29 mouse cellular contexts compared by ENCODE assay signal in genomic region chr17:48341947-48342346, GRCm38 (mm10). TPM values are rescaled to one million over a fixed set of nuclear protein-coding genes. Genes with fewer than 3 reads are reported as not detected.
DNase-seq lines count a peak whose midpoint lies in the region; ATAC-seq and TF ChIP-seq lines count a peak whose summit lies in the region.
"Had no signal": no experiment of that assay in that cellular context is flagged by ENCODE, and none has a peak within 500 bp of the region (broad histone marks: within the 10 kb centered on the region; RNA-seq: fewer than 3 reads in every experiment).

No protein-coding gene starts in this region.

- no peak overlapping the region for H3K9ac ChIP-seq in intestine, embryonic 16.5 days (ENCODE audit: low read depth, low read length)
- H3K9ac ChIP-seq in intestine, postnatal 0 days (ENCODE audit: low read depth, low read length) = no peak overlapping the region
- H3K9ac ChIP-seq in liver, postnatal 0 days (replicated peaks) = no peak overlapping the region
- H3K9ac ChIP-seq: embryonic facial prominence, embryonic 13.5 days; hindbrain, embryonic 12.5 days; midbrain, embryonic 13.5 days; neural tube, embryonic 13.5 days had no signal

- no peak overlapping the region for H3K4me3 ChIP-seq in intestine, embryonic 16.5 days (ENCODE audit: low read length)
- H3K4me3 ChIP-seq in intestine, postnatal 0 days (ENCODE audit: low read depth, low read length) = no peak overlapping the region
- no peak overlapping the region; the same call in 1 of the 2 replicates for H3K4me3 ChIP-seq in G1E (ENCODE audit: low read depth, low read length)
- no peak overlapping the region for H3K4me3 ChIP-seq in liver, postnatal 0 days (ENCODE audit: low read depth, low read length)
- H3K4me3 ChIP-seq: embryonic facial prominence, embryonic 13.5 days; hindbrain, embryonic 12.5 days; layer of hippocampus, adult 2 months; midbrain, embryonic 13.5 days; neural tube, embryonic 13.5 days had no signal

- 0 out of 2 replicates have a peak, but pooled peaks cover 5% of the 10 kb centered on the region for H3K4me1 ChIP-seq in intestine, embryonic 16.5 days (ENCODE audit: control insufficient read depth, insufficient read depth, low read length)
- no peaks in the 10 kb centered on the region for H3K4me1 ChIP-seq in intestine, postnatal 0 days (replicated peaks; ENCODE audit: control insufficient read depth, insufficient read depth, low read length)
- peaks cover 42% of the 10 kb centered on the region for H3K4me1 ChIP-seq in G1E (ENCODE audit: insufficient read depth, low read depth, low read length)
- H3K4me1 ChIP-seq in liver, postnatal 0 days (ENCODE audit: insufficient read depth) = no peaks in the 10 kb centered on the region
- H3K4me1 ChIP-seq: embryonic facial prominence, embryonic 13.5 days; hindbrain, embryonic 12.5 days; midbrain, embryonic 13.5 days; neural tube, embryonic 13.5 days had no signal

- no peak overlapping the region for H3K27ac ChIP-seq in intestine, embryonic 16.5 days (ENCODE audit: low read length)
- H3K27ac ChIP-seq in intestine, postnatal 0 days (ENCODE audit: low read depth, low read length) = no peak overlapping the region
- H3K27ac ChIP-seq in liver, postnatal 0 days (ENCODE audit: low read depth) = no peak overlapping the region
- H3K27ac ChIP-seq: embryonic facial prominence, embryonic 13.5 days; hindbrain, embryonic 12.5 days; layer of hippocampus, adult 2 months; midbrain, embryonic 13.5 days; neural tube, embryonic 13.5 days had no signal

- peak; percentile 24; the same call in 1 of the 2 replicates for TF ChIP-seq EP300 in liver, postnatal 0 days (IDR thresholded peaks at IDR 0.05; ENCODE audit: low read depth)

- H3K4me2 ChIP-seq in intestine, embryonic 16.5 days (ENCODE audit: low read depth, low read length) = no peak overlapping the region
- no peak overlapping the region for H3K4me2 ChIP-seq in intestine, postnatal 0 days (replicated peaks; ENCODE audit: low read depth)
- H3K4me2 ChIP-seq in liver, postnatal 0 days (ENCODE audit: low read depth, low read length) = no peak overlapping the region
- H3K4me2 ChIP-seq: embryonic facial prominence, embryonic 13.5 days; hindbrain, embryonic 12.5 days; midbrain, embryonic 13.5 days; neural tube, embryonic 13.5 days had no signal

- TF ChIP-seq CTCF in intestine, postnatal 0 days (IDR thresholded peaks at IDR 0.05; ENCODE audit: low read depth) = no peak
- no peak for TF ChIP-seq CTCF in G1E (IDR thresholded peaks at IDR 0.05; ENCODE audit: low read depth, low read length)
- no peak for TF ChIP-seq CTCF in liver, postnatal 0 days (IDR thresholded peaks at IDR 0.05; ENCODE audit: low read depth)

- H3K27me3 ChIP-seq in intestine, embryonic 16.5 days (replicated peaks; ENCODE audit: control insufficient read depth, insufficient read depth, low read length) = no peaks in the 10 kb centered on the region
- no peaks in the 10 kb centered on the region for H3K27me3 ChIP-seq in intestine, postnatal 0 days (replicated peaks; ENCODE audit: control insufficient read depth, insufficient read depth, low read length)
- 0 out of 2 replicates have a peak, but pooled peaks cover 6% of the 10 kb centered on the region for H3K27me3 ChIP-seq in G1E (ENCODE audit: insufficient read depth, low read length)
- no peaks in the 10 kb centered on the region for H3K27me3 ChIP-seq in liver, postnatal 0 days (ENCODE audit: insufficient read depth, low read length)
- H3K27me3 ChIP-seq: embryonic facial prominence, embryonic 13.5 days; hindbrain, embryonic 12.5 days; midbrain, embryonic 13.5 days; neural tube, embryonic 13.5 days had no signal

- no peaks in the 10 kb centered on the region for H3K36me3 ChIP-seq in intestine, embryonic 16.5 days (ENCODE audit: control insufficient read depth, insufficient read depth, low read length)
- H3K36me3 ChIP-seq in intestine, postnatal 0 days (ENCODE audit: control insufficient read depth, insufficient read depth) = no peaks in the 10 kb centered on the region
- no peaks in the 10 kb centered on the region for H3K36me3 ChIP-seq in G1E (replicated peaks)
- H3K36me3 ChIP-seq in liver, postnatal 0 days (replicated peaks; ENCODE audit: insufficient read depth, low read length) = no peaks in the 10 kb centered on the region
- H3K36me3 ChIP-seq: embryonic facial prominence, embryonic 13.5 days; hindbrain, embryonic 12.5 days; midbrain, embryonic 13.5 days; neural tube, embryonic 13.5 days had no signal

- peak; percentile 31 for DNase-seq in G1E (ENCODE audit: low spot score)
- no peak for DNase-seq in liver, postnatal 0 days
- DNase-seq in left cerebral cortex, adult 8-10 months (ENCODE audit: low spot score in 2 of 2) = no peak
- DNase-seq in kidney, postnatal 36 days = no peak
- DNase-seq in urinary bladder, postnatal 4 days (ENCODE audit: low spot score in 2 of 2) = no peak
- DNase-seq: adrenal gland, adult 2 months; cerebellum, adult 11 months; cerebellum, adult 9-11 months; gastrocnemius, postnatal 10 days; kidney, adult 11 months; kidney, postnatal 14 days; left cerebral cortex, postnatal 4 days; lung, adult 2 months; lung, postnatal 10 days; right cerebral cortex, postnatal 25 days; thymus, postnatal 14 days had no signal

- 58% methylated on average over 3 of the region's 3 CpGs for WGBS in intestine, embryonic 16.5 days
- 43% methylated on average over 3 of the region's 3 CpGs for WGBS in intestine, postnatal 0 days
- whole genome bisulfite sequencing in liver, postnatal 0 days (ENCODE audit: insufficient replicate concordance) = 25% methylated on average over 3 of the region's 3 CpGs

- no peaks in the 10 kb centered on the region for H3K9me3 ChIP-seq in intestine, embryonic 16.5 days (ENCODE audit: control insufficient read depth, low read length)
- H3K9me3 ChIP-seq in intestine, postnatal 0 days (ENCODE audit: control insufficient read depth) = no peaks in the 10 kb centered on the region
- H3K9me3 ChIP-seq in G1E (replicated peaks) = no peaks in the 10 kb centered on the region
- no peaks in the 10 kb centered on the region for H3K9me3 ChIP-seq in liver, postnatal 0 days (ENCODE audit: low read length)
- H3K9me3 ChIP-seq: embryonic facial prominence, embryonic 13.5 days; hindbrain, embryonic 12.5 days; midbrain, embryonic 13.5 days; neural tube, embryonic 13.5 days had no signal

- 0 out of 2 replicates have a peak, but pooled peaks have one; percentile 39 for ATAC-seq in intestine, embryonic 16.5 days
- no peak for ATAC-seq in intestine, postnatal 0 days
- ATAC-seq in G1E (ENCODE audit: extremely low read depth, insufficient number of reproducible peaks, low FRiP score, poor library complexity, severe bottlenecking) = peak; percentile 93
- ATAC-seq in common myeloid progenitor, adult 5-6 weeks (replicated peaks; ENCODE audit: low read depth, poor library complexity, severe bottlenecking) = peak; percentile 53
- ATAC-seq in liver, postnatal 0 days = no peak
- ATAC-seq: activated CD4-positive, CD25-positive, alpha-beta regulatory T cell, adult 4 months; forebrain, embryonic 16.5 days; midbrain, embryonic 13.5 days had no signal

RNA-seq across cellular contexts. Expression of gene Trem2, which starts 4.3 kb away (rescaled TPM):
- polyA plus RNA-seq in intestine, embryonic 16.5 days (2015; fragmentation: Nextera tagmentation; extraction: Ambion mirVana) = 4.4 and 5.1 TPM in 2 replicates
- polyA plus RNA-seq in intestine, postnatal 0 days (2015; fragmentation: Nextera tagmentation; extraction: Ambion mirVana) = 3.2 and 3.4 TPM in 2 replicates
- total RNA-seq in G1E (2014; fragmentation: Nextera tagmentation) (0.44 and 2.3 TPM in 2 replicates), G1E (2017) (0.60 and 0.87 TPM in 2 replicates)
- 1.0 and 1.3 TPM in 2 replicates for polyA plus RNA-seq in G1E (2012)
- not detected in 2 replicates for total RNA-seq in common myeloid progenitor, adult 5-6 weeks (2017)
- polyA plus RNA-seq in liver, postnatal 0 days (2015; fragmentation: Nextera tagmentation; extraction: Ambion mirVana) = 5.6 and 6.3 TPM in 2 replicates
- 100 to 1,000 TPM in 1 of 4 experiments, 10 to 100 TPM in 3; 12.6 to 115 (median 56.3) TPM for total RNA-seq in left cerebral cortex, adult 8-10 months (2022)
- polyA plus RNA-seq: activated CD4-positive, CD25-positive, alpha-beta regulatory T cell, adult 4 months had no signal

RNA-seq across cellular contexts. Expression of gene Treml1, which starts 17.8 kb away (rescaled TPM):
- polyA plus RNA-seq in intestine, embryonic 16.5 days (2015; fragmentation: Nextera tagmentation; extraction: Ambion mirVana) = 0.44 and 0.98 TPM in 2 replicates
- 0.12 and 0.23 TPM in 2 replicates for polyA plus RNA-seq in intestine, postnatal 0 days (2015; fragmentation: Nextera tagmentation; extraction: Ambion mirVana)
- not detected in 2 replicates for total RNA-seq in G1E (2014; fragmentation: Nextera tagmentation)
- total RNA-seq in G1E (2017) = 6.7 and 7.2 TPM in 2 replicates
- polyA plus RNA-seq in G1E (2012) = 0.34 and 0.65 TPM in 2 replicates
- 14.1 and 21.0 TPM in 2 replicates for total RNA-seq in common myeloid progenitor, adult 5-6 weeks (2017)
- polyA plus RNA-seq in liver, postnatal 0 days (2015; fragmentation: Nextera tagmentation; extraction: Ambion mirVana) = 17.3 and 18.8 TPM in 2 replicates
- total RNA-seq in left cerebral cortex, adult 8-10 months (2022) = under 1 TPM in 3 of 4 experiments, not detected in 1; 0.46 to 0.72 (median 0.61) TPM
- total RNA-seq: gastrocnemius, postnatal 10 days; layer of hippocampus, adult 2 months; left cerebral cortex, postnatal 4 days had no signal
- polyA plus RNA-seq: activated CD4-positive, CD25-positive, alpha-beta regulatory T cell, adult 4 months had no signal

RNA-seq across cellular contexts. Expression of gene B430306N03Rik, which starts 26.0 kb away (rescaled TPM):
- polyA plus RNA-seq in intestine, embryonic 16.5 days (2015; fragmentation: Nextera tagmentation; extraction: Ambion mirVana) = 0.44 and 0.59 TPM in 2 replicates
- polyA plus RNA-seq in intestine, postnatal 0 days (2015; fragmentation: Nextera tagmentation; extraction: Ambion mirVana) = 0.05 and 0.22 TPM in 2 replicates
- 1.0 and 1.7 TPM in 2 replicates for total RNA-seq in G1E (2014; fragmentation: Nextera tagmentation)
- total RNA-seq in G1E (2017) = 0.87 and 0.93 TPM in 2 replicates
- polyA plus RNA-seq in G1E (2012) = 0.20 and 0.21 TPM in 2 replicates
- 0.34 and 0.91 TPM in 2 replicates for total RNA-seq in common myeloid progenitor, adult 5-6 weeks (2017)
- polyA plus RNA-seq in liver, postnatal 0 days (2015; fragmentation: Nextera tagmentation; extraction: Ambion mirVana) = 4.7 and 5.1 TPM in 2 replicates
- under 1 TPM in 3 of 4 experiments, not detected in 1; 0.15 to 1.00 (median 0.16) TPM for total RNA-seq in left cerebral cortex, adult 8-10 months (2022)
- total RNA-seq: layer of hippocampus, adult 2 months; layer of hippocampus, postnatal 14 days had no signal
- polyA plus RNA-seq: embryonic facial prominence, embryonic 13.5 days; forebrain, embryonic 11.5 days; forebrain, embryonic 16.5 days; hindbrain, embryonic 12.5 days; midbrain, embryonic 13.5 days had no signal

RNA-seq across cellular contexts. Expression of gene Treml2, which starts 42.6 kb away (rescaled TPM):
- 0.27 and 0.37 TPM in 2 replicates for polyA plus RNA-seq in intestine, embryonic 16.5 days (2015; fragmentation: Nextera tagmentation; extraction: Ambion mirVana)
- 0.24 TPM in 1 of 2 replicates, not detected in the other for polyA plus RNA-seq in intestine, postnatal 0 days (2015; fragmentation: Nextera tagmentation; extraction: Ambion mirVana)
- total RNA-seq in G1E (2014; fragmentation: Nextera tagmentation) = 84.3 and 99.8 TPM in 2 replicates
- total RNA-seq in G1E (2017) = 63.4 and 71.0 TPM in 2 replicates
- 14.3 and 15.6 TPM in 2 replicates for polyA plus RNA-seq in G1E (2012)
- 46.2 and 61.0 TPM in 2 replicates for total RNA-seq in common myeloid progenitor, adult 5-6 weeks (2017)
- 2.0 and 2.7 TPM in 2 replicates for polyA plus RNA-seq in liver, postnatal 0 days (2015; fragmentation: Nextera tagmentation; extraction: Ambion mirVana)
- 1 to 10 TPM in 2 of 4 experiments, under 1 TPM in 2; 0.28 to 1.9 (median 0.87) TPM for total RNA-seq in left cerebral cortex, adult 8-10 months (2022)
- polyA plus RNA-seq: forebrain, embryonic 16.5 days; kidney, embryonic 14.5 days; neural tube, embryonic 13.5 days had no signal

Comparison
In these comparisons a context has a peak if more than half of its experiments do, and no peak if none do; other contexts are left out.
1. ATAC-seq: peak in intestine, embryonic 16.5 days (single experiment), G1E (single experiment) and common myeloid progenitor, adult 5-6 weeks (single experiment); none in intestine, postnatal 0 days (single experiment) and liver, postnatal 0 days (single experiment).